Mouse (Mus musculus): ENCODE data around the gene Hmcn2. TPM values are rescaled to one million over a fixed set of nuclear protein-coding genes. Genes with fewer than 3 reads are reported as not detected.

Hmcn2 gene
- polyA plus RNA-seq, 1 experiment from 2014 or later, result 1.2 TPM

- Histone ChIP-seq H3K9me3 (no peaks in the 10 kb centered on the region), H3K4me3 (peak overlapping the region; percentile 57), H3K4me1 (peaks cover 21% of the 10 kb centered on the region), H3K36me3 (no peaks in the 10 kb centered on the region), H3K27me3 (replicated peaks) (peaks cover 54% of the 10 kb centered on the region), H3K9ac (peak overlapping the region; percentile 79), H3K27ac (replicated peaks) (no peak overlapping the region), H3K4me2 (peak overlapping the region; percentile 97)
- no peak for ATAC-seq (ENCODE audit: extremely low read depth, insufficient number of reproducible peaks, low FRiP score, low TSS enrichment)
- 35% methylated on average over 7 of the region's 7 CpGs for whole genome bisulfite sequencing
Measured at GRCm38 (mm10) chr2:31469480-31469879, 155.3 kb downstream of the Hmcn2 start.

- Histone ChIP-seq H3K27ac (replicated peaks) (0 out of 2 replicates have a peak within 1 kb of the TSS, but pooled peaks have one; percentile 8), H3K9ac (peak within 1 kb of the TSS; percentile 79), H3K4me1 (peaks cover 21% of the 10 kb centered on the region), H3K4me3 (peak within 1 kb of the TSS; percentile 57), H3K36me3 (no peaks in the 10 kb centered on the region), H3K9me3 (no peaks in the 10 kb centered on the region), H3K4me2 (peak within 1 kb of the TSS; percentile 97), H3K27me3 (replicated peaks) (peaks cover 48% of the 10 kb centered on the region)
- 1% methylated on average over 49 of the region's 49 CpGs for WGBS
- ATAC-seq (ENCODE audit: extremely low read depth, insufficient number of reproducible peaks, low FRiP score, low TSS enrichment), result peak; percentile 62; the same call in 1 of the 2 replicates
Measured at GRCm38 (mm10) chr2:31469931-31470682, 155.9 kb downstream of the Hmcn2 start, which contains the start of gene Ass1. TSS of gene Ass1 (plus strand) at chr2:31470207.

GRCm38 (mm10) chr2:31470683-31471385 lies 156.6 kb downstream of the Hmcn2 start:
- no peak for ATAC-seq (ENCODE audit: extremely low read depth, insufficient number of reproducible peaks, low FRiP score, low TSS enrichment)
- Histone ChIP-seq H3K4me1 (peaks cover 21% of the 10 kb centered on the region), H3K36me3 (no peaks in the 10 kb centered on the region), H3K9ac (peak overlapping the region; percentile 79), H3K27me3 (replicated peaks) (peaks cover 47% of the 10 kb centered on the region), H3K4me3 (peak overlapping the region; percentile 57), H3K27ac (replicated peaks) (no peak overlapping the region), H3K4me2 (peak overlapping the region; percentile 97), H3K9me3 (no peaks in the 10 kb centered on the region)
- 8% methylated on average over 19 of the region's 19 CpGs for WGBS

- Histone ChIP-seq H3K9ac (no peak overlapping the region), H3K4me1 (peaks cover 24% of the 10 kb centered on the region), H3K27ac (replicated peaks) (no peak overlapping the region), H3K36me3 (no peaks in the 10 kb centered on the region), H3K4me3 (no peak overlapping the region), H3K27me3 (replicated peaks) (peaks cover 47% of the 10 kb centered on the region), H3K4me2 (no peak overlapping the region), H3K9me3 (no peaks in the 10 kb centered on the region)
- no peak for ATAC-seq (ENCODE audit: extremely low read depth, insufficient number of reproducible peaks, low FRiP score, low TSS enrichment)
- 54% methylated on average over 6 of the region's 6 CpGs for WGBS
Measured at GRCm38 (mm10) chr2:31471611-31472010, 157.4 kb downstream of the Hmcn2 start.

GRCm38 (mm10) chr2:31472406-31473065 lies 158.3 kb downstream of the Hmcn2 start:
- 37% methylated on average over 10 of the region's 10 CpGs for WGBS
- ATAC-seq (ENCODE audit: extremely low read depth, insufficient number of reproducible peaks, low FRiP score, low TSS enrichment), result no peak
- Histone ChIP-seq H3K27me3 (replicated peaks) (peaks cover 47% of the 10 kb centered on the region), H3K9me3 (no peaks in the 10 kb centered on the region), H3K4me1 (peaks cover 24% of the 10 kb centered on the region), H3K9ac (no peak overlapping the region), H3K4me2 (no peak overlapping the region), H3K27ac (replicated peaks) (no peak overlapping the region), H3K36me3 (no peaks in the 10 kb centered on the region), H3K4me3 (no peak overlapping the region)

- H3K27me3 ChIP-seq (replicated peaks), result peaks cover 40% of the 10 kb centered on the region
- H3K9ac ChIP-seq, result no peak overlapping the region
- ATAC-seq (ENCODE audit: extremely low read depth, insufficient number of reproducible peaks, low FRiP score, low TSS enrichment), result no peak
- H3K36me3 ChIP-seq, result no peaks in the 10 kb centered on the region
- H3K9me3 ChIP-seq, result no peaks in the 10 kb centered on the region
- H3K4me3 ChIP-seq, result no peak overlapping the region
- 59% methylated on average over 4 of the region's 4 CpGs for WGBS
- H3K4me1 ChIP-seq, result peaks cover 24% of the 10 kb centered on the region
- H3K4me2 ChIP-seq, result no peak overlapping the region
- no peak overlapping the region for H3K27ac ChIP-seq (replicated peaks)
Measured at GRCm38 (mm10) chr2:31473941-31474340, 159.7 kb downstream of the Hmcn2 start.

GRCm38 (mm10) chr2:31474686-31475085 lies 160.5 kb downstream of the Hmcn2 start:
- Histone ChIP-seq H3K9ac (no peak overlapping the region), H3K9me3 (no peaks in the 10 kb centered on the region), H3K27me3 (replicated peaks) (peaks cover 40% of the 10 kb centered on the region), H3K4me2 (no peak overlapping the region), H3K27ac (replicated peaks) (no peak overlapping the region), H3K4me1 (peaks cover 20% of the 10 kb centered on the region), H3K36me3 (no peaks in the 10 kb centered on the region), H3K4me3 (no peak overlapping the region)
- 73% methylated on average over 5 of the region's 5 CpGs for WGBS
- no peak for ATAC-seq (ENCODE audit: extremely low read depth, insufficient number of reproducible peaks, low FRiP score, low TSS enrichment)

- H3K36me3 ChIP-seq, result no peaks in the 10 kb centered on the region
- H3K27ac ChIP-seq (replicated peaks), result no peak overlapping the region
- WGBS, result 58% methylated on average over 10 of the region's 10 CpGs
- H3K4me1 ChIP-seq, result 0 out of 2 replicates have a peak, but pooled peaks cover 6% of the 10 kb centered on the region
- H3K27me3 ChIP-seq (replicated peaks), result peaks cover 39% of the 10 kb centered on the region
- H3K9ac ChIP-seq, result no peak overlapping the region
- H3K4me3 ChIP-seq, result no peak overlapping the region
- H3K4me2 ChIP-seq, result no peak overlapping the region
- H3K9me3 ChIP-seq, result no peaks in the 10 kb centered on the region
- no peak for ATAC-seq (ENCODE audit: extremely low read depth, insufficient number of reproducible peaks, low FRiP score, low TSS enrichment)
Measured at GRCm38 (mm10) chr2:31476107-31476820, 162.0 kb downstream of the Hmcn2 start.

GRCm38 (mm10) chr2:31477234-31478161 lies 163.3 kb downstream of the Hmcn2 start:
- H3K4me3 ChIP-seq, result no peak overlapping the region
- no peaks in the 10 kb centered on the region for H3K36me3 ChIP-seq
- no peak overlapping the region for H3K9ac ChIP-seq
- H3K4me2 ChIP-seq, result no peak overlapping the region
- H3K4me1 ChIP-seq, result 0 out of 2 replicates have a peak, but pooled peaks cover 3% of the 10 kb centered on the region
- no peaks in the 10 kb centered on the region for H3K9me3 ChIP-seq
- H3K27ac ChIP-seq (replicated peaks), result no peak overlapping the region
- 76% methylated on average over 12 of the region's 12 CpGs for WGBS
- ATAC-seq (ENCODE audit: extremely low read depth, insufficient number of reproducible peaks, low FRiP score, low TSS enrichment), result no peak
- H3K27me3 ChIP-seq (replicated peaks), result peaks cover 39% of the 10 kb centered on the region

- ATAC-seq (ENCODE audit: extremely low read depth, insufficient number of reproducible peaks, low FRiP score, low TSS enrichment), result no peak
- no peak overlapping the region for H3K4me3 ChIP-seq
- no peak overlapping the region for H3K4me2 ChIP-seq
- no peak overlapping the region for H3K9ac ChIP-seq
- 26% methylated on average over 8 of the region's 8 CpGs for WGBS
- no peaks in the 10 kb centered on the region for H3K4me1 ChIP-seq
- no peaks in the 10 kb centered on the region for H3K9me3 ChIP-seq
- peaks cover 67% of the 10 kb centered on the region for H3K27me3 ChIP-seq (replicated peaks)
- no peaks in the 10 kb centered on the region for H3K36me3 ChIP-seq
- H3K27ac ChIP-seq (replicated peaks), result no peak overlapping the region
Measured at GRCm38 (mm10) chr2:31482914-31483575, 168.8 kb downstream of the Hmcn2 start.
